Mouse (Mus musculus) myocyte (in vitro differentiated cells): ENCODE data around the gene Sertad3. TPM values are rescaled to one million over a fixed set of nuclear protein-coding genes. Genes with fewer than 3 reads are reported as not detected.

Source experiments
- H3K27me3 ChIP-seq: one replicate; pipeline ENCODE4 v1.6.1; 2011; ENCODE audit not compliant: control insufficient read depth, insufficient read depth, insufficient read length
- H3K36me3 ChIP-seq: one replicate; pipeline ENCODE4 v1.6.1; 2011; ENCODE audit not compliant: control insufficient read depth, insufficient read depth
- H3K4me2 ChIP-seq: one replicate; pipeline ENCODE4 v1.6.1; 2011; ENCODE audit warnings: low read depth, control low read depth
- H3K4me3 ChIP-seq: one replicate; pipeline ENCODE4 v1.5.1; 2011; ENCODE audit warnings: mild to moderate bottlenecking, control low read depth, moderate library complexity
- H3K79me2 ChIP-seq: one replicate; pipeline ENCODE4 v1.6.1; 2011; ENCODE audit not compliant: control insufficient read depth, insufficient read depth
- H3ac ChIP-seq: one replicate; pipeline ENCODE4 v1.6.1; 2011; ENCODE audit not compliant: control insufficient read depth, insufficient read length
- CEBPB ChIP-seq: IDR thresholded peaks from 2 replicates; pipeline ENCODE4 v1.6.1; 2011; ENCODE audit warnings: mild to moderate bottlenecking, moderate library complexity; ENCODE audit not compliant: poor library complexity, insufficient read depth, severe bottlenecking
- E2F4 ChIP-seq: IDR thresholded peaks from one replicate; pipeline ENCODE4 v1.6.1; 2011; ENCODE audit warnings: mild to moderate bottlenecking, control low read depth, moderate library complexity; ENCODE audit not compliant: insufficient read depth
- MAX ChIP-seq: IDR thresholded peaks from one replicate; pipeline ENCODE4 v1.6.1; 2011; ENCODE audit warnings: low read depth, mild to moderate bottlenecking, control low read depth
- MYOD1 ChIP-seq, 3 experiments: IDR thresholded peaks; one replicate each; pipeline ENCODE4 v1.6.1; 2011; ENCODE audit warnings: control low read depth in 2 of 3, low read depth in 2 of 3, mild to moderate bottlenecking in 2 of 3, moderate library complexity in 1 of 3; ENCODE audit not compliant: insufficient read length in 2 of 3, control insufficient read depth in 1 of 3
- MYOG ChIP-seq, 3 experiments: IDR thresholded peaks; one replicate each; pipeline ENCODE4 v1.6.1; 2011; ENCODE audit warnings: control low read depth in 2 of 3, low read depth in 2 of 3, mild to moderate bottlenecking in 2 of 3; ENCODE audit not compliant: insufficient read length in 2 of 3, control insufficient read depth in 1 of 3, insufficient read depth in 1 of 3
- POLR2A ChIP-seq: IDR thresholded peaks from one replicate; pipeline ENCODE4 v1.6.1; 2011; ENCODE audit warnings: low read depth, mild to moderate bottlenecking, control low read depth, moderate library complexity; ENCODE audit not compliant: insufficient read length
- POLR2AphosphoS2 ChIP-seq: IDR thresholded peaks from one replicate; pipeline ENCODE4 v1.6.1; 2011; ENCODE audit warnings: low read depth, control low read depth; ENCODE audit not compliant: insufficient read length
- REST ChIP-seq: IDR thresholded peaks from one replicate; pipeline ENCODE4 v1.6.1; 2011; ENCODE audit warnings: mild to moderate bottlenecking, control low read depth, moderate library complexity; ENCODE audit not compliant: insufficient read depth, insufficient read length
- SRF ChIP-seq: IDR thresholded peaks from one replicate; pipeline ENCODE4 v1.6.1; 2011; ENCODE audit warnings: low read depth; ENCODE audit not compliant: control insufficient read depth, insufficient read length
- TCF12 ChIP-seq: IDR thresholded peaks from one replicate; pipeline ENCODE4 v1.6.1; 2011; ENCODE audit warnings: mild to moderate bottlenecking, control low read depth; ENCODE audit not compliant: poor library complexity, insufficient read depth, severe bottlenecking
- TCF3 ChIP-seq: IDR thresholded peaks from one replicate; pipeline ENCODE4 v1.6.1; 2011; ENCODE audit warnings: low read depth, control low read depth; ENCODE audit not compliant: insufficient read length
- USF1 ChIP-seq: IDR thresholded peaks from one replicate; pipeline ENCODE4 v1.6.1; 2011; ENCODE audit warnings: low read depth, mild to moderate bottlenecking, control low read depth, moderate library complexity
- polyA plus RNA-seq: library from polyadenylated mRNA; unstranded; fragments of >200 nt; fragmentation: generic; extraction: Trizol; gene quantifications from one replicate; pipeline ENCODE4 v1.2.1, GENCODE M21; 2012; ENCODE audit warnings: missing spikeins

The Sertad3 gene
- polyA plus RNA-seq, 1 experiment, result 15.5 TPM

DNA sequence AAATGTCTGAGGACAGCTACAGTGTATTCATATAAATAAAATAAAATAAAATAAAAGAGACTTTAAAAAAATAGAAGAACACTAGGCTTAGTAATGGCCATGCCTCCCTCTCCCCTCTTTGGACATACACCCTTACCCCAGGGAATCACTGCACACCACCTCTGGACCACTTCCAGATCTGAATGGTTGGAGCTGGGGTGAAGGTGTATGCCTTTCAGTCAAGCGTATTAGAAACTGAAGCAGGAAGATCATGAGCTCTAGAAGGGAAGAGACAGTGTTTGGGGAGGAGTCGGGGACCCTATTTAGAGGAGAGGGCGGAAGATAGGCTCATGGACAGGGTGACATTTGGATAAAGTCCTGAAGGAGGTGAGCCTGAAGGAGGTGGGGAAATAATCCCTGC is 6.9 kb downstream of the Sertad3 start:
- Histone ChIP-seq H3K4me3 (no peak overlapping the region), H3K4me2 (peak overlapping the region; percentile 58), H3K36me3 (peaks cover 9% of the 10 kb centered on the region), H3K27me3 (no peaks in the 10 kb centered on the region), H3ac (no peak overlapping the region), H3K79me2 (peaks cover 19% of the 10 kb centered on the region)
- no peak for TF ChIP-seq USF1
- TF ChIP-seq POLR2A, result no peak
- TF ChIP-seq TCF12, result no peak
- no peak for TF ChIP-seq E2F4
- no peak for TF ChIP-seq MYOD1 (IDR thresholded peaks at IDR 0.05; ENCODE audit: control insufficient read depth in 1 of 3, insufficient read length in 2 of 3, low read depth in 2 of 3)
- TF ChIP-seq CEBPB, result no peak
- TF ChIP-seq SRF, result no peak
- TF ChIP-seq POLR2AphosphoS2, result no peak

DNA sequence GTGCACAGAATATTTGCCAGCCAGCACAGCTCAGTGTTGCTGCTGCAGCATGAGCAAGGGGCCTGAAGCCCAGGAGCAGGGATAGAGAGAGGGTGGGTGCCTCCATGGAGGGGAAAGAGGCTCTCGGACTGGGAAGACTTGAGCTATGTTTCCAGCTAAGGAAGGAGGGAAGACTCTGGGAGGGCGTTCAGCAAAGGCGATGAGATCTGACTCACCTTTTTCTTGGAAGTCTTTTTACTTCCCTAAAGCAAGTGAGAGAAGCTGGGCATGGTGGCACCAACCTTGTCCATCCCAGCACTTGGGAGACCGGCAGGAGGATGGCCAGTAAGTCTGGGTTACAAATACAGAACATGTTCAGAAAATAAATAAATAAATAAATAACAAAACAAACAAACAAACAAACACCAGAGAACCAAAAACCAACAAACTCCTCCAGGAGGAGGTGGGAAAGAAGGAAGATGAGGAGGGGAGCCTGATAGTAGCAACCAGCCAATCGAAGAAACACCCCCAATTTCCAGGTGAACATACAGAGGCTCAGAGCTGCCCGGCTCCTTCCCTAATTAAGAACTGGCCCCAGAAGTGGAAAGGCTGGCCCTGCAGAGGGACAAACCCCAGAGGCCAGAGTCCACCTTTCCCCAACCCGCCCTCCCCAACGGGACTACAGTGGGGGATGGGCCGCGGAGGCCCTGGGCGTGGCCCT is 7.5 kb downstream of the Sertad3 start:
- Histone ChIP-seq H3K27me3 (no peaks in the 10 kb centered on the region), H3K4me3 (peak overlapping the region; percentile 14), H3K79me2 (peaks cover 13% of the 10 kb centered on the region), H3K36me3 (peaks cover 9% of the 10 kb centered on the region), H3K4me2 (peak overlapping the region; percentile 58), H3ac (no peak overlapping the region)
- no peak for TF ChIP-seq POLR2AphosphoS2
- no peak for TF ChIP-seq MAX
- no peak for TF ChIP-seq TCF12
- no peak for TF ChIP-seq TCF3
- no peak for TF ChIP-seq CEBPB

DNA sequence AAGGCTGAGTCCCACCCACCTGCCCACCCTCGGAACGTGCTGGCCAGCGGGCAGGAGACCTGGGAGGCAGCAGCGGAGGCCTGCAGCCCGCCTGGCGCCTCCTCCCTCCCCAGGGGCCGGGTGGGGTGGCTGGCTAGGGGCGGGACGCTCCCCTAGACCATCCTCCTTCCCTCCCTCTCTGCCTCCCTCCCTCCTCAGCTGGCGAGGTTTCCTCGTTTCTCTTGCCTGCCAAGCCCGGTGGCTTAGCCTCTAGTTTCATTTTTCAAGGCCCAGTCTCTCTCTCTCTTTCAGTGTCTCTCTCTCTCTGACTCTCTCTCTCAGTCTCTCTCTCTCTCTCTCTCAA is 8.0 kb downstream of the Sertad3 start:
- peak in 1 of 3 experiments; percentile 38 for TF ChIP-seq MYOD1 (IDR thresholded peaks at IDR 0.05; ENCODE audit: control insufficient read depth in 1 of 3, insufficient read length in 2 of 3, low read depth in 2 of 3)
- TF ChIP-seq TCF12, result no peak
- TF ChIP-seq E2F4, result no peak
- peak; percentile 68 for TF ChIP-seq POLR2A
- peak; percentile 65 for TF ChIP-seq POLR2AphosphoS2
- peak in 1 of 3 experiments; percentile 57 for TF ChIP-seq MYOG (IDR thresholded peaks at IDR 0.05; ENCODE audit: control insufficient read depth in 1 of 3, insufficient read depth in 1 of 3, insufficient read length in 2 of 3, low read depth in 2 of 3)
- Histone ChIP-seq H3K4me3 (peak overlapping the region; percentile 14), H3K27me3 (no peaks in the 10 kb centered on the region), H3K79me2 (peaks cover 8% of the 10 kb centered on the region), H3ac (no peak overlapping the region), H3K4me2 (peak overlapping the region; percentile 88), H3K36me3 (peaks cover 8% of the 10 kb centered on the region)

DNA sequence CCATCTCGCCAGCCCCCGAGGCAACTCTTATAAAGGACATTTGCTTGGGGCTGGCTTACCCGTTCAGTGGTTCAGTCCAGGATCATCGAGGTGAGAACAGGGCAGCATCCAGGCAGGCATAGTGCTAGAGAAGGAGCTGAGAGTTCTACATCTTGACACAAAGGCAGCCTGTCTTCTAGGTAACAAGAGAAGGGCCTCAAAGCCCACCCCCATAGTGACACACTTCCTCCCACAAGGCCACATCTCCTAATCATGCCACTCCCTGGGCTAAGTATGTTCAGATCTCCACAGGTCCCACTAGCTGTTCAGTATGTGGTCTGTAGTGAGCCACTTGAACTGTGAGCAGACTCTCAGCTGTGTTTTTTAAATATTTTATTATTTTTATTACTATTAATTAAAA is 10.3 kb downstream of the Sertad3 start:
- peaks cover 13% of the 10 kb centered on the region for H3K79me2 ChIP-seq
- no peak for TF ChIP-seq TCF3
- no peak for TF ChIP-seq USF1
- no peak for TF ChIP-seq CEBPB
- no peak for TF ChIP-seq REST
- no peak for TF ChIP-seq MAX
- no peak for TF ChIP-seq POLR2A
- no peak for TF ChIP-seq TCF12
- no peak for TF ChIP-seq MYOD1 (IDR thresholded peaks at IDR 0.05; ENCODE audit: control insufficient read depth in 1 of 3, insufficient read length in 2 of 3, low read depth in 2 of 3)
- TF ChIP-seq MYOG (IDR thresholded peaks at IDR 0.05; ENCODE audit: control insufficient read depth in 1 of 3, insufficient read depth in 1 of 3, insufficient read length in 2 of 3, low read depth in 2 of 3), result no peak
- TF ChIP-seq POLR2AphosphoS2, result no peak
- TF ChIP-seq SRF, result no peak
- no peaks in the 10 kb centered on the region for H3K36me3 ChIP-seq
- no peak overlapping the region for H3ac ChIP-seq
- H3K4me2 ChIP-seq, result no peak overlapping the region
- H3K4me3 ChIP-seq, result no peak overlapping the region
- H3K27me3 ChIP-seq, result no peaks in the 10 kb centered on the region

DNA sequence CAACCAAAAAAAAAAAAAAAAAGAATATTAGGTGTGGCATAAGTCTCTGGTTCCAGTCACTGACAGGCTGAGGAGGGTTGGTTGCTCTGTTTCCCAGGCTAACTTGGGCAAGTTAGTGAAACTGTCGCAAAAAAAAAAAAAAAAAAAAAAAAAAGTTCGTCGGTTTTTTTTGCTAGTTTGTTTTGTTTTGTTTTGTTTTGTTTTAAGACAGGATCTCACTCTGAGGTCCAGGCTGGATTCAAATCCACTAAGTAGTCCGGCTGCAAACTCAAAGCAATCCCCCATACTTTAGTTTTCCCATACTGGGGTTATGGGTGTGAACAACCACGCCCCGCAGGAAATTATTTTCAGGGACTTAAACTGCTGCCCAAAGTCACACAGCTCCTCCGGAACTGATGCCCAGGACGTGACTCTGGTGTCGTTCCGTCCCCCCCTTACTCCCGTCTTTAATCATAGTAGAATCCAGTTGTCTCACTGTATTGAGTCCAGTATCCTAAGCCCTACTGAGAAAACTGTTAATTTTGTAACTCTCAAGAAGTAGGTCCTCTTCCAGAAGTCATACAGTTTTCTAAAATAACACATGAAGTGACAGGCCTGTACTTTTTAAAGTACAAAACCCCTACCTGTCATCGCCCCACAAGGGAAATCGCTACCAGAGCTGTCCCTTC is 12.7 kb downstream of the Sertad3 start:
- Histone ChIP-seq H3K79me2 (peaks cover 24% of the 10 kb centered on the region), H3K27me3 (no peaks in the 10 kb centered on the region), H3ac (no peak overlapping the region), H3K4me2 (peak overlapping the region; percentile 92), H3K36me3 (no peaks in the 10 kb centered on the region), H3K4me3 (peak overlapping the region; percentile 71)
- TF ChIP-seq CEBPB, result no peak
- TF ChIP-seq E2F4, result no peak
- TF ChIP-seq POLR2A, result no peak
- no peak for TF ChIP-seq SRF
- TF ChIP-seq MAX, result no peak
